Mouse (Mus musculus) kidney, postnatal 0 days (tissue): ENCODE measurements around the gene Akap1. TPM values are rescaled to one million over a fixed set of nuclear protein-coding genes. Genes with fewer than 3 reads are reported as not detected.
"Not testable (repeated sequence)": the region's sequence is repeated elsewhere in the genome, so short reads cannot be mapped to it uniquely, and the experiment has no call there.

Experiments used
- ATAC-seq: fragments of 200-750 bp; cut with Nextera tagmentation; replicated peaks from 2 replicates; pipeline ENCODE4 v1.8.0; 2017; ENCODE audit warnings: low read depth, moderate number of reproducible peaks, moderate TSS enrichment, moderate library complexity; ENCODE audit not compliant: low FRiP score
- DNase-seq: peaks from one replicate; pipeline ENCODE4 v3.0.0-alpha.2; 2016; ENCODE audit warnings: low spot score
- H3K27ac ChIP-seq: fragments of 300-500 bp; sonication (generic); 2 replicates; pipeline ENCODE4 v1.5.1; 2014; ENCODE audit warnings: mild to moderate bottlenecking
- H3K27me3 ChIP-seq: fragments of 300-500 bp; sonication (generic); 2 replicates; pipeline ENCODE4 v1.6.1; 2014; ENCODE audit warnings: low read length, mixed read lengths; ENCODE audit not compliant: insufficient read depth
- H3K36me3 ChIP-seq: fragments of 300-500 bp; sonication (generic); 2 replicates; pipeline ENCODE4 v1.6.1; 2014; ENCODE audit warnings: low read length, mixed read lengths; ENCODE audit not compliant: insufficient read depth
- H3K4me1 ChIP-seq: fragments of 300-500 bp; sonication (generic); replicated peaks from 2 replicates; pipeline ENCODE4 v1.6.1; 2014; ENCODE audit warnings: antibody characterized with exemption, low read length, mixed read lengths; ENCODE audit not compliant: insufficient read depth
- H3K4me2 ChIP-seq: fragments of 300-500 bp; sonication (generic); 2 replicates; pipeline ENCODE4 v1.6.1; 2014; ENCODE audit warnings: mild to moderate bottlenecking, low read length, moderate library complexity, mixed read lengths
- H3K4me3 ChIP-seq: fragments of 300-500 bp; sonication (generic); replicated peaks from 2 replicates; pipeline ENCODE4 v1.5.1; 2014; ENCODE audit warnings: low read depth, low read length
- H3K9ac ChIP-seq: fragments of 300-500 bp; sonication (generic); 2 replicates; pipeline ENCODE4 v1.6.1; 2014; ENCODE audit warnings: low read depth, low read length
- H3K9me3 ChIP-seq: fragments of 300-500 bp; sonication (generic); replicated peaks from 2 replicates; pipeline ENCODE4 v1.6.1; 2016; ENCODE audit warnings: low read length, inconsistent platforms, mixed read lengths
- CTCF ChIP-seq: IDR thresholded peaks from 2 replicates; pipeline ENCODE4 v1.5.1; 2016; ENCODE audit warnings: antibody characterized with exemption, low read depth, mild to moderate bottlenecking, moderate library complexity
- WGBS: fragments of 180-500 bp; shearing (Covaris S2); extraction: QIAGEN DNeasy Blood & Tissue Kit; methylation state at CpG from one replicate; pipeline ENCODE4 v1.1.7; 2014; 5-methylcytosine and 5-hydroxymethylcytosine counted together
- polyA plus RNA-seq: library from polyadenylated mRNA; unstranded; fragments of >200 nt; fragmentation: Nextera tagmentation; extraction: Ambion mirVana; gene quantifications from 2 replicates; pipeline ENCODE4 v1.2.1, GENCODE M21; 2015

Gene Akap1
- polyA plus RNA-seq, 1 experiment from 2014 or later: 16.9 TPM

DNA sequence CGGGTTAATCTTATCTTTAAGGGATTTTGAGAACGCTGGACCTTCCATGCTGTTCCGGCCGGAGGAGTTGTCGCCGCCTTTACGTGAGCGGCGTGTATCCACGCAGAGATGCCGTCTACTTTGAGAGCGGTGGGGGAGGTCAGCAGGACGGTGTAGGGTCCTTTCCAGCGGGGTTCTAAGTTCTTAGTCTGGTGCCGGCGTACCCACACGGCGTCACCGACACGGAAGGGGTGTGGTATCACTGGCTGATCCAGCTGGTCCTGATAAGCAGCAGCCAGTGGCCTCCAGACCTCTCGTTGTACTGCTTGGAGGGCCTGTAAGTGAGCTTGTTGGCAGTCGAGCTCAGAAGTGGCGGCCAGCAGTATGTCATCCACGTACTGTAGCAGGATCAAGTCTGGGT lies 28.4 kb upstream of the Akap1 start:
- not testable (repeated sequence) for H3K36me3 ChIP-seq, H3K4me2 ChIP-seq, H3K4me1 ChIP-seq, ATAC-seq, H3K9me3 ChIP-seq, H3K9ac ChIP-seq, DNase-seq, H3K4me3 ChIP-seq, H3K27ac ChIP-seq, H3K27me3 ChIP-seq
- 93% methylated on average over 20 of the region's 24 CpGs for WGBS

DNA sequence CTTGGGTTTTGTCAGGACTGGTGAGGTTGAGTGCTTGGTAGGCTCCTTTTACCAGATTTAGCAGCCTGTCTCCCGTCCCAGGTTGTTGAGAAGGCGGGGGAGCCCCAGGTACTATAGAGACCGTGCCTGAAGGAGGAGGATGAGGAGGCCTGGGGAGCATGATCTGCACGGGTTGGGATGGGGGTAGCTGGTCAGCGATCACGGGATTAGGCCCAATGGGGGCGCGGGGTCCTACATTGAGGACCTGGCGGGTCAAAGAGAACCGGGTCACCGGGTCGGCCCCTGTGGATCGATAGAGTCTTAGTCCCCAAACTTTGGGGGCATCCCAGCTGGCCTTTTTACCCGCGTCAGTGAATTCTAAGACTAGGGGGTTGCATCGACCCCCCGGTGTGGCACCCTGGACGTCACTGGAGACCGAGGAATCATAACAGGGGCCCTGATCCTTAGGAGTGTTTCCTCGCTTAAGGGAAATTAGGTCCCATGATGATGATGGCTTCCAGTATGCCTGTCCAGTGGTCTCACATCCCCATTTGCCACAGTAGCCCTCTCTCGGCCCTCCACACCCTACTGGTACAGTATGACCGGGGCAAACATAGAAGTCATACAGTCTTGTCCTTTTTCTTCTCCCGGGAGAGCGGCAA lies 27.7 kb upstream of the Akap1 start:
- not testable (repeated sequence) for H3K9me3 ChIP-seq, H3K4me3 ChIP-seq, H3K9ac ChIP-seq, ATAC-seq, H3K4me1 ChIP-seq, H3K27me3 ChIP-seq, H3K36me3 ChIP-seq, DNase-seq, H3K27ac ChIP-seq, H3K4me2 ChIP-seq
- WGBS: 95% methylated on average over 17 of the region's 24 CpGs

DNA sequence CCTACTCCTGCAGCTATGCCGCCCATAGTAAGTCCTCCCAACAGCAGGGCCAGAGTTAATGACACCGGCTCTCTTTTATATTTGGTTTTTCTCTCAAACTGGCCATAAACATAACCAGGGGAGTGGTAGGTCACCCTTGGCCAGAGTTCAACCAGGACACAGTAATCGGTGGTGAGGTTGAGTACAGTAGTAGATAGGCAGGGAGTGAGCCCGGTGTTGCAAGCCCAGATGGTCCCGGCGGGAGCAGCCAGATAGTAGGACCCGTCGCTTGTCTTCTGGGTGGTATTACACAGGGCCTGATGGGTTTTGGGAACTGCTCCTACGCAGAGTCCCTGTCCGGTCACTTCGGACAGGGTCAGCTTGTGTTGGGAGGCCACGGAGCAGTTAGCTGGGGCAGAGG lies 27.1 kb upstream of the Akap1 start:
- H3K4me2 ChIP-seq, DNase-seq, H3K27ac ChIP-seq, H3K9me3 ChIP-seq, H3K36me3 ChIP-seq, H3K4me3 ChIP-seq, H3K4me1 ChIP-seq, H3K9ac ChIP-seq, H3K27me3 ChIP-seq, ATAC-seq: not testable (repeated sequence)
- WGBS: 95% methylated on average over 8 of the region's 12 CpGs

DNA sequence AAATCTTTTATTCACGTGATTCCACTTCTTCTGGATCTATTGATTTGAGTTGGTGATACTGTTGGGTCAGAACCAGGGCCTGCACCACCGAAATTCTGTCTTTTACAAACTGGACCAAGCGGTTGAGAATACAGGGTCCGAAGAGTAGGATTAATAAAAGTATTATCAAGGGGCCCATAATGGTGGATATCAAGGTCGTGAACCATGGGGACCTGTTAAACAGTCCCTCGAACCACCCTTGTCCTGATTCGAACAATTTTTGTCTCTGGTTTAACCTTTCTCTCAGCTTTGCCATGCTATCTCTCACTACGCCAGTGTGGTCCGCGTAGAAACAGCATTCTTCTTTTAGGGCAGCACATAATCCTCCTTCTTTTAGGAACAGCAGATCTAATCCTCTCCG lies 26.5 kb upstream of the Akap1 start:
- H3K4me3 ChIP-seq, H3K4me2 ChIP-seq, H3K4me1 ChIP-seq, ATAC-seq, H3K9me3 ChIP-seq, H3K9ac ChIP-seq, H3K36me3 ChIP-seq, DNase-seq, H3K27ac ChIP-seq, H3K27me3 ChIP-seq: not testable (repeated sequence)
- WGBS: 92% methylated on average over 6 of the region's 11 CpGs

DNA sequence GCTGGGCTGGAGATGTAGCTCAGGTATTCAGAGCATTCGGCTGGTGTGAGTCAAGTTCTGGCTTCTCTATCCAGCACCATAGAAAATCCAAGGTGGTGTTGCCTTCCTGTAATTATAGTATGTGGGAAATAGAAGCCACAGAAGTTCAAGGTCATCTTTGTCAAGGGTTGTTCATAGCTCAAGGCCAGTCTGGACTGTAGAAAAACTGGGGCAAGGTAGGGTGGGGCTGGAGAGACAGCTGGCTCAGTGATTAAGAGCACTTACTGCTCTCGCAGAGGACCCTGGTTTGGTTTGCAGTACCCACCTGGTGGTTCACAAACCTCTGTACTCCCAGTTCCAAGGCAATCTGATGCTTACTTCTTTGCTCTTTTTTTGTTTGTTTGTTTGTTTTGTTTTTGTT lies 24.6 kb upstream of the Akap1 start:
- TF ChIP-seq CTCF: no peak
- Histone ChIP-seq H3K4me2 (no peak overlapping the region), H3K4me3 (no peak overlapping the region), H3K27me3 (no peaks in the 10 kb centered on the region), H3K4me1 (no peaks in the 10 kb centered on the region), H3K9me3 (no peaks in the 10 kb centered on the region), H3K9ac (no peak overlapping the region), H3K27ac (no peak overlapping the region), H3K36me3 (no peaks in the 10 kb centered on the region)
- 89% methylated on average over 2 of the region's 2 CpGs for WGBS
- DNase-seq (no peak), ATAC-seq (no peak)

DNA sequence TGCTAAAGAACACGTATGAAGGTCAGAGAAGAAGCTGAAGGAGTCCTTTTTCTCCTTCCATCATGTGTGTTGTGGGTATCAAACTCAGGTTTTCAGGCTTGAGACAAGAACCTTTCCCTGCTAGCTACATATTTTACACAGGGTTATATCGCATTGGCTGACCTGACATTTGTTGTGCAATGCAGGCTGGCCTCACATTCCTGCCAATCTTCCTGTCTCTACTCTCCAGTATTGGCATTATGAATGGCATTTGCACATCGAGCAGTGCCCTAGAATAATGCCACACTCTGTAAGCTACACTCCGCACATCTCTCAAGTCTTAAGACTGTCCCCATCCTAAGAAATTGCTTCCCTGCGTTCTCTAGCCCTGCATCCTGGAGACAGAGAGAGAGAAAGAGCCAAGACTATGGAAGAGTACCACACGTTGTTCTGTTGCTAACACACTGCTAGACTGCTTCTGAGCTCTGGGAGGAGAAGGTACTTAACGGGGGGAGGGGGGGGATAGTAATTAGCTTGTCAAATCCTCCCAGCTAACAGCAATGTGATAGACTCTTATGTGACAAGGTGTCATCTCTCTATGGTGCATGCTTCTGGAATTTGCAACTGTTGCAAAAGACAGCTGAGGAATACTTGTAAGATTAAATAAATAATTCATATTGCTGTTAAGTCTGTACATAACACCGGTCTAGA lies 20.1 kb upstream of the Akap1 start:
- no peak overlapping the region for H3K4me3 ChIP-seq
- DNase-seq (no peak), ATAC-seq (no peak)

DNA sequence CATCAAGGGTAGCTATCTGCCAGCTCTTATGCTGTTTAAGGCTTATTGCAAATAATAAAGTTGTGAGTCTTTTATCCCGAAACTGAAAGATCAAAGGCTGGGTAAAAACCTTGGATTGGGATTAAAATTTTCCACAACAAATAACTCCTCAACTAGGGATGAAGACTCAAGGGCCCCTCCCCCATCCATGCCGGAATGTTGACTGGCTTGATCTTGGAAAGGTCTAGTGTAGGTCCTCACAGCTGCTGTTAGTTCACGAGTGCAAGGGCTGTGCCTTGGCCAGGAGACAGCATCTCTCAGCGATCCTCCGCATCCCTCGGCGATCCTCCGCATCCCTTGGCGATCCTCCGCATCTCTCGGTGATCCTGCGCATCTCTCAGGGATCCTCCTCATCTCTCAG lies 13.6 kb upstream of the Akap1 start:
- 0 out of 2 replicates have a peak, but pooled peaks cover 4% of the 10 kb centered on the region for H3K4me1 ChIP-seq
- no peaks in the 10 kb centered on the region for H3K27me3 ChIP-seq
- no peaks in the 10 kb centered on the region for H3K36me3 ChIP-seq
- DNase-seq (no peak), ATAC-seq (no peak)
- no peak overlapping the region for H3K4me3 ChIP-seq
- H3K4me2 ChIP-seq: no peak overlapping the region
- H3K27ac ChIP-seq: no peak overlapping the region
- 95% methylated on average over 12 of the region's 12 CpGs for WGBS
- no peaks in the 10 kb centered on the region; the same call in 1 of the 2 replicates for H3K9me3 ChIP-seq
- TF ChIP-seq CTCF: no peak
- no peak overlapping the region for H3K9ac ChIP-seq

More for the DNA sequence above, 20.1 kb upstream of the Akap1 start:
- H3K36me3 ChIP-seq: no peaks in the 10 kb centered on the region
- TF ChIP-seq CTCF: no peak
- H3K9ac ChIP-seq: no peak overlapping the region
- 70% methylated on average over 8 of the region's 8 CpGs for WGBS
- H3K27me3 ChIP-seq: no peaks in the 10 kb centered on the region
- H3K4me2 ChIP-seq: no peak overlapping the region
- H3K27ac ChIP-seq: no peak overlapping the region
- H3K9me3 ChIP-seq: no peaks in the 10 kb centered on the region
- H3K4me1 ChIP-seq: no peaks in the 10 kb centered on the region
